Mouse (Mus musculus) embryonic facial prominence, embryonic 12.5 days (tissue): ENCODE data around the gene Tbxas1. TPM values are rescaled to one million over a fixed set of nuclear protein-coding genes. Genes with fewer than 3 reads are reported as not detected.
A peak's percentile ranks its signal among the peaks of the same experiment; 100 is the strongest.

ENCODE experiments used
- ATAC-seq: fragments of 200-750 bp; cut with Nextera tagmentation; 2 replicates; pipeline ENCODE4 v1.8.0; 2017; ENCODE audit not compliant: insufficient number of reproducible peaks, insufficient read depth, low FRiP score, low TSS enrichment
- H3K27ac ChIP-seq: fragments of 300-500 bp; sonication (generic); 2 replicates; pipeline ENCODE4 v1.5.1; 2016; ENCODE audit warnings: mild to moderate bottlenecking
- H3K27me3 ChIP-seq: fragments of 300-500 bp; sonication (generic); 2 replicates; pipeline ENCODE4 v1.6.1; 2016; ENCODE audit warnings: mild to moderate bottlenecking, moderate library complexity
- H3K36me3 ChIP-seq: fragments of 300-500 bp; sonication (generic); 2 replicates; pipeline ENCODE4 v1.6.1; 2016; ENCODE audit warnings: mild to moderate bottlenecking
- H3K4me1 ChIP-seq: fragments of 300-500 bp; sonication (generic); 2 replicates; pipeline ENCODE4 v1.6.1; 2016
- H3K4me2 ChIP-seq: fragments of 300-500 bp; sonication (generic); replicated peaks from 2 replicates; pipeline ENCODE4 v1.6.1; 2016; ENCODE audit warnings: mild to moderate bottlenecking, moderate library complexity
- H3K4me3 ChIP-seq: fragments of 300-500 bp; sonication (generic); 2 replicates; pipeline ENCODE4 v1.5.1; 2016; ENCODE audit warnings: mild to moderate bottlenecking
- H3K9ac ChIP-seq: fragments of 300-500 bp; sonication (generic); 2 replicates; pipeline ENCODE4 v1.6.1; 2016; ENCODE audit warnings: mild to moderate bottlenecking, moderate library complexity
- H3K9me3 ChIP-seq: fragments of 300-500 bp; sonication (generic); 2 replicates; pipeline ENCODE4 v1.6.1; 2016; ENCODE audit warnings: mild to moderate bottlenecking, moderate library complexity
- WGBS: fragments of 180-500 bp; shearing (Covaris S2); methylation state at CpG from one replicate; pipeline ENCODE4 v1.1.7; 2016; 5-methylcytosine and 5-hydroxymethylcytosine counted together
- polyA plus RNA-seq: library from polyadenylated mRNA; unstranded; fragments of >200 nt; fragmentation: Nextera tagmentation; extraction: Ambion mirVana; gene quantifications from 2 replicates; pipeline ENCODE4 v1.2.1, GENCODE M21; 2016

The Tbxas1 gene
- polyA plus RNA-seq, 1 experiment from 2014 or later: 1.4 TPM

GRCm38 (mm10) chr6:38860301-38860700 lies 14.9 kb upstream of the Tbxas1 start:
- H3K4me3 ChIP-seq: no peak overlapping the region
- no peak overlapping the region for H3K27ac ChIP-seq
- H3K4me1 ChIP-seq: peaks cover 24% of the 10 kb centered on the region
- H3K27me3 ChIP-seq: no peaks in the 10 kb centered on the region
- H3K36me3 ChIP-seq: no peaks in the 10 kb centered on the region
- ATAC-seq: no peak
- 93% methylated on average over 2 of the region's 2 CpGs for WGBS
- H3K9ac ChIP-seq: no peak overlapping the region
- no peaks in the 10 kb centered on the region for H3K9me3 ChIP-seq
- H3K4me2 ChIP-seq: no peak overlapping the region

- no peak overlapping the region for H3K9ac ChIP-seq
- 31% methylated on average over 3 of the region's 3 CpGs for WGBS
- no peak for ATAC-seq
- no peak overlapping the region for H3K27ac ChIP-seq
- no peak overlapping the region for H3K4me2 ChIP-seq
- H3K9me3 ChIP-seq: no peaks in the 10 kb centered on the region
- no peaks in the 10 kb centered on the region for H3K27me3 ChIP-seq
- no peaks in the 10 kb centered on the region for H3K36me3 ChIP-seq
- peaks cover 29% of the 10 kb centered on the region for H3K4me1 ChIP-seq
- no peak overlapping the region for H3K4me3 ChIP-seq
Measured at GRCm38 (mm10) chr6:38863595-38863994, 11.6 kb upstream of the Tbxas1 start.

GRCm38 (mm10) chr6:38865805-38866204 lies 9.4 kb upstream of the Tbxas1 start:
- no peak overlapping the region for H3K4me3 ChIP-seq
- no peaks in the 10 kb centered on the region for H3K27me3 ChIP-seq
- H3K36me3 ChIP-seq: no peaks in the 10 kb centered on the region
- peaks cover 32% of the 10 kb centered on the region for H3K4me1 ChIP-seq
- no peak overlapping the region for H3K27ac ChIP-seq
- H3K4me2 ChIP-seq: no peak overlapping the region
- H3K9ac ChIP-seq: no peak overlapping the region
- no peak for ATAC-seq
- H3K9me3 ChIP-seq: no peaks in the 10 kb centered on the region

GRCm38 (mm10) chr6:38866357-38866756 lies 8.8 kb upstream of the Tbxas1 start:
- Histone ChIP-seq H3K27me3 (no peaks in the 10 kb centered on the region), H3K36me3 (no peaks in the 10 kb centered on the region), H3K27ac (no peak overlapping the region), H3K4me1 (peaks cover 34% of the 10 kb centered on the region), H3K4me2 (no peak overlapping the region), H3K9ac (no peak overlapping the region), H3K4me3 (no peak overlapping the region), H3K9me3 (no peaks in the 10 kb centered on the region)
- ATAC-seq: no peak
- WGBS: 64% methylated on average over 1 of the region's 1 CpGs

DNA sequence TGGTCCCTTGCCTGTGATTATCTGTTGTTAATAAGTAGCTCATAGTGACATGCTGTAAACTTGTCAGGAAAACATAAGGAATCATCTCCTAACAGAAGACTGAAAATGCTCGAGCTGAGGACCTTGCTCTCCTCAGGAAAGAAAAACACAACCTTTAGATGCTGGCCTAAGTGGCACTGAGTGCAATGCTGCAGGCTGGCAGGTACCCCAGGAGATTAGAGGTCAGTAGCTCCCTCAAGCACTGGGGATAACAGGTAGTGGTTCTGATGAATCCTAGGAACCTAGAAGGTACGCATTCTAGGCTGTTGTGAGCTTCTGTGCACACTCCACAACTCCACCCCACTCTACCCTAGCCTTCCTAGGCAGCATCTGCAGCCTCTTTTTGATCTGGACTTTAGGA lies 8.4 kb upstream of the Tbxas1 start:
- H3K27me3 ChIP-seq: no peaks in the 10 kb centered on the region
- H3K27ac ChIP-seq: no peak overlapping the region
- no peak overlapping the region for H3K9ac ChIP-seq
- no peaks in the 10 kb centered on the region for H3K36me3 ChIP-seq
- peaks cover 38% of the 10 kb centered on the region for H3K4me1 ChIP-seq
- no peak overlapping the region for H3K4me3 ChIP-seq
- WGBS: 62% methylated on average over 2 of the region's 2 CpGs
- ATAC-seq: no peak
- H3K9me3 ChIP-seq: no peaks in the 10 kb centered on the region
- H3K4me2 ChIP-seq: no peak overlapping the region

DNA sequence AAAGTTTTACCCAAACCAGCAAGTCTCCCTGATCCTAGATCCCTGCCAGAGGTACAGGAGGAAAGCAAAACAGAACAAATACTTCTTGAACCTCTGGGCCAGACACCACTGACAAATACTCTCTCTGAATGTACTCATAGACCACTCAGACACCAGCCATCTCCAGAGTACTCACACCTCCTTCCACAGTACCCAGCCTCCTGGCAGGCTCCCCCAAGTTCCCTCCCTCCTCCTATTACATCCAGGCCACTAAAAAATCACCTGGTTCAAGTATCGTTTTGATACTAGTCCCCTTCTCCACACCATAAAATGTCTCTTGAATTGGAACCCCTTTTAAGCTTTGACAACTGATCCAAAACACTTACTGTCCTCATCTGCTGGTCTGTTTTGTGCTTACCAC lies 7.9 kb upstream of the Tbxas1 start:
- ATAC-seq: no peak
- H3K27ac ChIP-seq: no peak overlapping the region

GRCm38 (mm10) chr6:38868974-38869373 lies 6.2 kb upstream of the Tbxas1 start:
- Histone ChIP-seq H3K9me3 (no peaks in the 10 kb centered on the region), H3K9ac (no peak overlapping the region), H3K36me3 (no peaks in the 10 kb centered on the region), H3K4me2 (no peak overlapping the region), H3K27ac (no peak overlapping the region), H3K27me3 (no peaks in the 10 kb centered on the region), H3K4me3 (no peak overlapping the region), H3K4me1 (peaks cover 50% of the 10 kb centered on the region)
- 84% methylated on average over 1 of the region's 1 CpGs for WGBS
- ATAC-seq: no peak

More for the DNA sequence above, 7.9 kb upstream of the Tbxas1 start:
- WGBS: 32% methylated on average over 1 of the region's 1 CpGs
- H3K36me3 ChIP-seq: no peaks in the 10 kb centered on the region
- H3K9ac ChIP-seq: no peak overlapping the region
- peaks cover 42% of the 10 kb centered on the region for H3K4me1 ChIP-seq
- H3K4me2 ChIP-seq: no peak overlapping the region
- H3K9me3 ChIP-seq: no peaks in the 10 kb centered on the region
- H3K27me3 ChIP-seq: no peaks in the 10 kb centered on the region
- no peak overlapping the region for H3K4me3 ChIP-seq

- WGBS: 29% methylated on average over 2 of the region's 2 CpGs
- no peaks in the 10 kb centered on the region for H3K27me3 ChIP-seq
- H3K36me3 ChIP-seq: no peaks in the 10 kb centered on the region
- no peak overlapping the region for H3K4me3 ChIP-seq
- ATAC-seq: no peak
- no peak overlapping the region for H3K9ac ChIP-seq
- no peak overlapping the region for H3K27ac ChIP-seq
- no peak overlapping the region for H3K4me2 ChIP-seq
- peaks cover 48% of the 10 kb centered on the region for H3K4me1 ChIP-seq
- no peaks in the 10 kb centered on the region for H3K9me3 ChIP-seq
Measured at GRCm38 (mm10) chr6:38870070-38870469, 5.1 kb upstream of the Tbxas1 start.

DNA sequence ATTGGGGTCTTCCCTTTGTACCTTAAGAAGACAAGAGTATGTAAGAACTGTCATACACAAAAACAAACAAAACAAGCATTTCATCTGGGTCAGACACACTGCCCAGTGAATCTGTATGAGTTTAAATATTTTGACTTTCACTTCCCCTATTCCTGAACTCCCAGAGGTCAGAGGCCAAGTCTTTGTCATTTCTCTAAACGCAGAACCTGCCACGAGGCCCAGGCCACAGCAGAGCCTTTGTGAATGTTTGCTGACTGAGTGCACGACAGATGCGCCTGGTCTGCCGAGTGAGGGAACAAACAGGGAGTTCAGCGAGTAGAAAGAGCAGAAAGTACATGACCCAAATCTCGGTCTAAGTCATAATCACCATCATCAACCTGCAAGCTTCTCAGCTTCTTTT lies 4.2 kb upstream of the Tbxas1 start:
- no peak overlapping the region for H3K9ac ChIP-seq
- no peaks in the 10 kb centered on the region for H3K9me3 ChIP-seq
- no peaks in the 10 kb centered on the region for H3K27me3 ChIP-seq
- no peak overlapping the region for H3K27ac ChIP-seq
- no peaks in the 10 kb centered on the region for H3K36me3 ChIP-seq
- no peak overlapping the region for H3K4me2 ChIP-seq
- H3K4me1 ChIP-seq: peaks cover 38% of the 10 kb centered on the region
- no peak overlapping the region for H3K4me3 ChIP-seq
- ATAC-seq: no peak
- 21% methylated on average over 7 of the region's 7 CpGs for WGBS

- Histone ChIP-seq H3K4me2 (peak overlapping the region; percentile 59), H3K36me3 (no peaks in the 10 kb centered on the region), H3K4me3 (peak overlapping the region; percentile 99; the same call in 1 of the 2 replicates), H3K4me1 (peaks cover 37% of the 10 kb centered on the region), H3K27me3 (no peaks in the 10 kb centered on the region), H3K27ac (no peak overlapping the region), H3K9ac (no peak overlapping the region), H3K9me3 (no peaks in the 10 kb centered on the region)
- 66% methylated on average over 1 of the region's 1 CpGs for WGBS
- ATAC-seq: no peak
Measured at GRCm38 (mm10) chr6:38873316-38873715, 1.9 kb upstream of the Tbxas1 start.

GRCm38 (mm10) chr6:38874035-38874434 lies 1.2 kb upstream of the Tbxas1 start:
- 9% methylated on average over 8 of the region's 8 CpGs for WGBS
- Histone ChIP-seq H3K27me3 (no peaks in the 10 kb centered on the region), H3K4me3 (peak overlapping the region; percentile 99), H3K9ac (peak overlapping the region; percentile 98), H3K9me3 (no peaks in the 10 kb centered on the region), H3K36me3 (no peaks in the 10 kb centered on the region), H3K4me2 (peak overlapping the region; percentile 59), H3K27ac (peak overlapping the region; percentile 94; the same call in 1 of the 2 replicates), H3K4me1 (peaks cover 36% of the 10 kb centered on the region)
- no peak for ATAC-seq

DNA sequence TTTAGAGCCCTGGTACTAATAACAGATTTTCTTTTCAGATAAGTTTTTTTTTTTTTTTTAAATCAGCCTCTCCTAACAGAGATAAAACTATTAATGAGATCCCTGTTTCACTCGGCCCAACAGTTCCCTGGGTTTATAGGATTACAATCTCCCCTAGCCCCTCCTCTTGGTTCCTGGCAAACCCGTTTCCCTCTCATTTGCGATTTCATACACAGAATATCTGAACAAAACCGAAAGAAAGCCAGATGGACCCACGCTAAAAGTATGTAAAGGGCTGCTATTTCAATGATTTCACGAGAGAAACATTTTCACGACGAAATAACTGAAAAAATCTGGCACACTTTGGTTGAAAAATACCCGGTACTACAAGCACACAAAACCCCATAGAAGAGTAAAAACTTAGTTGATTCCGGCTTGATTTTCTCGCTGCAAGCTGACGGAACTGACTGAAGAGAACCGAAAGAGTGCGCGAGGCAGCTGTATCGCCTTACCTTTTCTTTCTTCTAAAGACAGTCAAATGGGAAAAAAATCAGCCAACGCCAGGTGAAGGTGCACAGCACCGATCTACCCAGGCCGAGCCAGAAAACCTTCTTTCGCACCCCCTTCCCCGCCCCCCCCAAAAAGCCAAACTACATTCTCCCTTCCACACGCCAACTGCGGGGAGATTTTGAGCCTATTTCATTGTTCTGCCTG lies 493 bp upstream of the Tbxas1 start:
- Histone ChIP-seq H3K27ac (peak overlapping the region; percentile 94), H3K9ac (peak overlapping the region; percentile 98), H3K4me3 (peak overlapping the region; percentile 99), H3K4me2 (peak overlapping the region; percentile 59), H3K4me1 (peaks cover 32% of the 10 kb centered on the region), H3K36me3 (no peaks in the 10 kb centered on the region), H3K27me3 (no peaks in the 10 kb centered on the region), H3K9me3 (no peaks in the 10 kb centered on the region)
- WGBS: 1% methylated on average over 23 of the region's 23 CpGs
- no peak for ATAC-seq
